Mouse (Mus musculus) testis, postnatal 10 days (tissue): Measurements from ENCODE around the gene Olfr417.
"Not testable (repeated sequence)": the region's sequence is repeated elsewhere in the genome, so short reads cannot be mapped to it uniquely, and the experiment has no call there.

Experiments
- DNase-seq: peaks from one replicate; pipeline ENCODE4 v3.0.0; 2021; ENCODE audit warnings: low spot score

Olfr417 gene

DNA sequence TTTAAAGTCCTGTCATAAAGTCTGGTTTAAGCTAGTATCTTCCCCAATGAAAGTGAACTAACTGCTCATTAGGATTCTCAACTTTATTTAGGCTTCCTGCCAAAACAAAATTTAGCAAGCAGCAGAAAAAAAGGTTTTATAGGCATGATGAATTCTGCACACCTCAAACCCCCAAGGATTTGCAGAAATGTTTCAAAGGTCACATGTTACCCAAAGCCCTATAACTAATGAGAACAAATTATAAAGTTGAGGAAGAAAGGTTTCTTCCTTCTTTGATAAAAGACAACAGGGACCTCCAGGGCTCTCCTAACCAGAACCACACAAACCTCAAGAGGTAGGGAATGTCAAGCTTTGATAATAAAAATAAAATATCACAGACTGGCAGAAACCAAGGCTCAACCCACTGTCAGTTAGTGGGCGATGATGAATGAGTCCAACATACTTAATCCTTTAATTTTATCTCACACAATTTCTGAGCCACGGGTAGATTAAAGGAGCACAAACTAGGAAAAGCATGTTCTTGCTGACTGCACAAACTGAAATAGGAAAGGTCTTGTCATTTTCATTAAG is at the start of gene Olfr417:
Olfr417 (plus strand) TSS at position 241 of the 570 bp plus-strand sequence.
- no peak for DNase-seq

GRCm38 (mm10) chr1:174317308-174317707 is 47.6 kb upstream of the Olfr417 start:
- no peak for DNase-seq

- no peak for DNase-seq
Observed at GRCm38 (mm10) chr1:174330218-174330617, 34.7 kb upstream of the Olfr417 start, which contains the start of gene Mptx1. Gene Mptx1 (plus strand): TSS chr1:174330518.

- not testable (repeated sequence) for DNase-seq
Observed at GRCm38 (mm10) chr1:174353636-174354035, 11.3 kb upstream of the Olfr417 start.

GRCm38 (mm10) chr1:174354640-174355039 is 10.3 kb upstream of the Olfr417 start:
- no peak for DNase-seq

DNA sequence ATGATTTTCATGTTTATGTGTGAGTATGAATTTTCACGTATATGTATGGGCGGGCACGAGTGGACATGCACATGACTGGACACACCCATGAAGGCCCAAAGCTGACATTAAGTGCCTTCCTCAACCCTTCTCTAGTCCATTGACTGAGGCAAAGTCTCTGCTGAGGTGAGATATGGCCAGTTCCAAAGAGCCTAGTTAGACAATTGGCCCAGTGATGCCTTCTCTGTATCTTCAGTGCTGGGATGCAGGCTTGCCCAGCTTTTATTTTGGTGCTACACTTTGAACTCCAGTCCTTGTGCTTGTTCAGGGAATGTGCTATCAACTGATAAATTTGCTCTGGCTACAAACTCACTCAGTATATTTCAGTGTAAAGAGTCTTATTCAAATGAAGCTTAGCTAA is 8.9 kb downstream of the Olfr417 start:
- no peak for DNase-seq

DNA sequence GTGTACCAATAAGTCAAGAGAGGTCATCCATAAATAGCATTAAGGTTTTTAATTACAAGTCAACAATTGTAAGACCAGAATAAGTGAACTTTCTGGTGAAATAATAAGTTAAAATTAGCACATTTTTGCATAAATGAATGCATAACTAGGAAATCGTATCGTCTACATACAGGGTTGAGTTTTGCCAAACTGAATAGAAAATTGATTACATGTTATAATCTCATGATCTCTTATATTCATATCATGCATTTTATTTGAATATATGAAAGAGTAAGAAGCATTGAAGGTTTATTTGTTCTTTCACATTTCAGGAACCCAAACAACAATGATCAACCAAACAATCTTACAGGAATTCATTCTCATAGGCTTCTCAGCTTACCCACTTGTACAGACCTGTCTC is 25.8 kb downstream of the Olfr417 start, which contains the start of gene Olfr248:
Olfr248 (plus strand) TSS at position 301 of the 400 bp plus-strand sequence.
- no peak for DNase-seq

DNA sequence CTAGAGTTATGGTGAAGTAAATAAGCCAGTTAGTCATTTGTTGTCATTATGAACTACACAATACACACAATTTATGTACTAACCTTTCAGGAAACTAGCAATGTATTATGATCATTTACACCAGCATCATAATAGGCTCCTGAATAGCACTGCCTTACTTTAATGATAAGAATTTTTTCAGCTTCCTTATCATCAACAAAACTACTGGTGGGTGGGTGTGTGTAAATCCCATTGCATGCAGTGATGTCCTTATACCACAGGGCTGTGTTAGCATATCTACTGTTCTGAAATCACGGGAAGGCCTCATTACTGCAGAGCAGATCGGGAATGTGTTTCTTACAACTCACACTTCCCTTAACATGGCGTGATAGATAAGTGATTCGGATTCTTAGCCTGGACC is 58.0 kb downstream of the Olfr417 start:
- no peak for DNase-seq

- DNase-seq: no peak
Observed at GRCm38 (mm10) chr1:174423764-174424163, 58.8 kb downstream of the Olfr417 start, which contains the start of gene Olfr414. Gene Olfr414 (plus strand): TSS chr1:174424064.
